Mouse (Mus musculus) frontal cortex, postnatal 10 days (tissue): ENCODE data around the gene Sept6.
A peak's percentile ranks its signal among the peaks of the same experiment; 100 is the strongest.

Source experiments
- DNase-seq, 2 experiments: peaks; one replicate each; pipeline ENCODE4 v3.0.0; 2022; ENCODE audit warnings: low spot score in 2 of 2, mixed read lengths in 1 of 2

Gene Sept6

DNA sequence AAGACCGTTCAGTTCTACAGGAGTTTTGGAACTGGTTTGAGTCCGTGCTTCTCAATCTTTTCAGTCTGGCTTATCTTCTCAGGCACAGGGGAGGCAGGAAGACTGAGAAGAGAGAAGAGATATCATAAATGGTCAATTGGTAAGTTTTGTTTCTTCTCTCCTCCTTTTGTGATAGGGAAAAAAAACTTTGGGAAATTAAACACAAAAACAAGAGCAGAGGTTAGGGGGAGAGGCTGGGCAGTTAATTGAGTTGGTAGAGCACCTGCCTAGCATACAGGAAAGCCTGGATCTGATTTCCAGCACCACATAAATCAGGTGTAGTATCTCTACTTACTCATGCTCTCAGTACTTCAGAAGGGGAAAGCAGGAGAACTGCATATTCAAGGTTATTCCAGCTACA, at the start of gene Sept6:
Gene Sept6, minus strand, starts transcription at position 101 of the 400 bp plus-strand sequence.
- DNase-seq = no peak

- DNase-seq = peak; percentile 14 to 36
Observed at GRCm38 (mm10) chrX:37028378-37028777, 36.8 kb upstream of the Sept6 start.

GRCm38 (mm10) chrX:37023652-37024309, 32.2 kb upstream of the Sept6 start:
- DNase-seq = no peak

DNA sequence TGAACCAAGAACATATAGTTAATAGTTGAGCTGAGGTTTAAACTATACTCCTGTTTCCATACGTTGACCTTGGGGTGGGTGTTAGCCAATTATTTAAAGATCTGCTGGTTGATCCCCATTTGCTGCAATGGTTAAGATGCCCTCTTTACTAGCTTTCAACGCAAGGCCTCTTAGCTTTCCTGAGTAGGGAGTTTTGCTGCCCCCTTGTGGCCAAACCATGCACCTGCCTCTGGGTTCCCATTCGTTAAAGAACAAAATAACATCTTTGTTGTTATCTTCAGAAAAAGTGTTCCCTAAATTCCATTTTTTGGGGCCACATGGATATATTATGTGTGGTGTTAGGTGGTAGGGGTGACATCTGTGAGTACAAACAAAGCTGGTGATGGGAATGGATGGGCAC, 31.1 kb upstream of the Sept6 start:
- peak; percentile 8 to 38 for DNase-seq

DNA sequence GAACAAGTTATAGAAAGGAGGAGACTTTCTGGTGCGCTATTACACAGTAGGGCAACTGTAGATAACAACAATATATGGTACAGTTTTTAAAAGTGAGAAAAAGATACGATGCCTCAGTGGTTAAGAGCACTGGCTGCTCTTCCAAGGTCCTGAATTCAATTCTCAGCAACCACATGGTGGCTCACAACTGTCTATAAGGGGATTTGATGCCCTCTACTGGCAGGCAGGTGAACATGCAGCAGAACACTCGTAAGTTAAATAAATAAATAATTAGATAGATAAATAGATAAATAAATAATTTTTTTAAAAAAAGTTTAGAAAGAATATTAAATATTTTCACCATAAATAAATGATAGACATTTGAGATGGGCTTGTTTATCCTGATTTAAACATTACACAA, 27.5 kb upstream of the Sept6 start:
- no peak for DNase-seq

DNA sequence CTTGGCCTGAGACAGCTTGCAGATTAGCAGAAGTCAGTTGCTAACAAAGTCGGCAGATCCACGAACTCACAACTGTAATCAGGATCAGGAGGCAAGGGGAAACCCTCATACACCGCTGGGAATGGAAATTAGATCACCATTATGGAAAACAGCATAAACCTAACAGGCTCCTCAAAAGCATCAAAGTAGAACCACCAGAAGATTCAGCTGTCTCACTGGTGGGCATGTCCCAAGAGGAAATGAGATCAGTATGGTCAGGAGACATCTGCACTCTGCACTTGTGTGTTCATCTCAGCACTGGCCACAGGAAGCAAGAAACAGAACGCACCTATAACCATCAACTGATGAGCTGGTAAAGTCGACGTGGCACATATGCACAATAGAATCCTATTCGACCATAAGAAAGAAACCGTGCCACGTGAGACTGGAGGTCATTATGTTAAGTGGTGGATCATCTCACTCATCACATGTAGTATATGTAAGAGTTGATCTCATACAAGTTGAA, 26.6 kb upstream of the Sept6 start:
- no peak for DNase-seq

DNA sequence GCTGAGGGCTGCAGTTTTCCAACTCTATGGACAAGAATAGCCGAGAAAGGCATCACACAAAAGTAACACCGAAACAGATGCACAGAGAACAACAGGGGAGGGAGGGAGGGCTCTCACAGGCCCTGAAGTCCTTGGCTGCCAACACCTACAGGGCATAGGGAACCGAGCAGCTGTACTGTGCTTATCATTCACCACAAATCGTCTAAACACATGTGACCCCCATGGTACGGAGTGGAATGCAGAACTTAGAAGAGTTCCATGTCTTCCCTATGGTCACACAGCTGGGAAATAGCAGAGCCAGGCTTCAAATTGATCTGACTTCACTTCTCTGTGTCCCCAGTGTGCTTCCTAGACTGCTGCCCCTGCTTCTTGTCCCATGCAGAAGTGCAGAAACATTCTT, 22.3 kb upstream of the Sept6 start:
- no peak for DNase-seq

GRCm38 (mm10) chrX:36991039-36991438, 555 bp downstream of the Sept6 start:
- DNase-seq = no peak

GRCm38 (mm10) chrX:36989752-36990404, 1.7 kb downstream of the Sept6 start:
- DNase-seq = no peak

DNA sequence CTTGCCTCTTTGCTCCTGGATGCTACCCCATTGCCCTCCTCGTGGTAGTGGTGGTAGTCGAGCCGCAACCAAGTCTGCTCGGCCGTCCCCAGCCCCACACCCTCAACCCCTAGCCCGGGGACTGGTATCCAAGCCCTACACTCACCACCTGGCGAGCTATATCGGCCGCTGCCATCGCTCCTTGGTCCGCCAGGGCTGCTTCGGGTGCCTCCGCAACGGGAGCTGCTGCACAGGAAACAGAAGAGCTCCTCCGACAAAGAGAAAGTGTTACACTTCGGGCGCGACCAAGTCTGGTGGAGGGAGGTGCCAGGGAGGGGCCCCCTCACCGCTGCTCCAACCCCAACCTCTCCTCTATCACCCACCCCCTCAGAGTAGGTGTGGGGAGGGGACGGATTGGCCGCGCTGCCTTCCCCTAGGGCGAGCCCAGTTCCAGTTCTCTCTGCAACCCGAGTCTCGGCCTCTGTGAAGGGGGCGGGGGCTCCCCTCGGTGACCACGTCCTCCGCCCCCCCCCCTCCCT, 2.3 kb downstream of the Sept6 start:
- peak; percentile 39 to 56 for DNase-seq

DNA sequence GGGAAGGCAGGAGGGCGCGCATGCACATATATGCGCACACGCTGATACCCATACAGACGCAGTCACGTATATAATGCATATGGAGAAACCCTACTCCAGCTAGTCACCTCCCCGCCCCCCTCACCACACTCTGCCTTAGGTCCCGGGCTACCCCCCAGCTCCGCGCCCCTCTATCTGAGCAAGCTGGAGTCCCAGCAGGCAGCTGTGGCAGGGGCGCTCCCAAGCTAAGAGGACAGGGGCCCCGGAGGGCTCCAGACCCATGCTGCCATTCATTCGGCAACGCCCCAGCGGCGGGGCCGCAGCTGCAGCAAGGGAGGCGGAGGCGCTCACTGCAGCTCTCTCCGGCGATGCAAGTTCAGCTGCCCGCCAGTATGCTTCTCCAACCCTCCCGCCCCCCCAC, 2.8 kb downstream of the Sept6 start:
- DNase-seq = peak in 1 of 2 experiments; percentile 26

- DNase-seq = no peak
Observed at GRCm38 (mm10) chrX:36987851-36988250, 3.7 kb downstream of the Sept6 start.

- DNase-seq = no peak
Observed at GRCm38 (mm10) chrX:36985041-36985440, 6.6 kb downstream of the Sept6 start.

DNA sequence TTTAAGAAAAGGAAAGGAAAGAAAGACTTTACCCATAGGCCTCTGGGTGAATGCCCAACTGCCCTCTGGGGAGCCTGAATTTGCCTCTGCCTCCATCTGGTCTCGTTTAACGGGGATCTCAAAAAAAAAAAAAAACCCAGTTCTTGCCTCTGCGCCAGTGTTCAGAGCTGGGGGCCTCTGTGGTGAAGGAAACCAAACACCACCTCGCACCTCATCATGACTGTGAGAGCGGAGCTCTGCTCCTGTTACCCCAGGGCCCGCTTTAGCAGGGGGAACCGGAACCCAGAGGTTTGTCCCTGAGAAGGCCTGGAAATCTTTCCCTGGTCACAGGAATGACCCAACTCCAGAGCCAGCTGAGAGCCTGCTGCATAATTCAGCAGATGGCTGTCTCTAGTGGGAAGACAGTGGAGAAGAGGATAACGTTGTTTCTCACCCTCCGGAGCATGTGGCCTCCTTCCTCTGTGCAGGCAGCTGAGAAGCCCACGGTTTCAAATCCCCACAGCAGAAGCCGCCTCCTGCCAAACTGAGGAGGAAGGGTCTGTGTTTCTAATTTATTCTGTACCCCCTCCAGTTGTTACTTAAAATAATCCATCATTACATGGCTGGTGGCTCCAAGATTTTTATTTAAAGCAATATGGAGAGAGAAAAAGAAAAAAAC, 7.8 kb downstream of the Sept6 start:
- peak in 1 of 2 experiments; percentile 25 for DNase-seq

GRCm38 (mm10) chrX:36982892-36983653, 8.5 kb downstream of the Sept6 start:
- no peak for DNase-seq

DNA sequence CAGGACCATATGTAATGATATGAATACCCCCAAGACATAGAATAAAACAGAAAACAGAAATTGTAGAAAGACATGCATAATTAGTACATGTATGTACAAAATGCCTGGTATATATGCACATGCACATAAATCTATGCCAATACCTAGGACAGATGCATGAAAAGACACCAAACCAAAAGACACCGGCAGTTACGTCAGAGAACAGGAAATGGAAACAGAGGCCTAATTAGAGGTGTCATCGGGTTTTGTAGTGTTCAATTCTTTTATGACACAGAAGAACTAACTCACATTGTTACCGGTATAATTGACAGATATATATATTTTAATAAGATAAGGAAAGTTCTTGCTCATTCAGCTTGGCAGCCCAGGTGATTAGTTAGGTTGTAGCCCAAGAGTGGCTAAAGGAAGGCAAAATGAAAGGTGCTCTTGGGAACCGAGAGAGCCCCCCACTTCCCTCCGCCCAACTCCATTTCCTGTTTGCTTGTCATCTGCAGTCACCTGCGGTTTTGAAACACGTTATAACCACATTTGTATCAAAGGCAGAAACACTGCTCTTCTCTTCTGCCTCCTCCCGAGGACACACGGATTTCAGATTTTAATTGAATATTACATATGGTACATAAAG, 10.9 kb downstream of the Sept6 start:
- DNase-seq = no peak

DNA sequence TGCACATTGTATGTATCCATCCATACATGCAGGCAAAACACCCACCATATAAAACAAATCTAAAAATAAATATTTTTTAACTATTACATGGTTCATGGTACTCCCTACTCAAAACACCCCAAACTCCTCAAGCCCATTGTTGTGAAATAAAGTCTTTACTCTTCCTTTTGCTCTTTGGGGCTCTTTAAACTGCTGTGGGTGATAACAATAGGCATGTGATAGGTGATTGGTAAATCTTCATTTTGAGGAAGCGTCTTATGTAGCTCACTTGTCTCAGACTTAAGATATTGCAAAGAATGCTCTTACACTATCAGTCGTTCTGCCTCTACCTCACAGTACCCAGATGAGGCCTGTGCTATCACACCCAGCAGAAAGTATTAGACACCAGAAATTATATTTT, 13.7 kb downstream of the Sept6 start:
- DNase-seq = no peak

DNA sequence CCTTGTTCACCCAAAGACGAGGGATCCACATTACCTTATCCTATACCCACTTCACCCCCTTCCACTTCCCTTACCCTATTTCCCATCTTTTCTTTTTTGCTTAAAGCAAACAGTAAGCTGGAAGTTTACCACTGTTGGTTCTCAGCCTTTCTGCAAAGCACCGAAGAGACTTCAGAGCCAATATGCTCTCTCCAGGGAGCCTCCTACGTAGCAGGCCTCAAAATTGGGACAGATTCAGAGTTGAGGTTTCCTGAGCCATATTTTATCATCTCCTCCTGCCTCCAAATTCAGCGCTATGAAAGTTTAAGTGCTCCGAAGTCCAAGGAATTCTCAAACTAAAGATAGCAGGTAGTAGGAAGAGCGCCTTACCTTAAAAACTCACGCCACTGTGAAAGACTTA, 14.6 kb downstream of the Sept6 start:
- no peak for DNase-seq

- no peak for DNase-seq
Observed at GRCm38 (mm10) chrX:36976272-36976671, 15.3 kb downstream of the Sept6 start.

DNA sequence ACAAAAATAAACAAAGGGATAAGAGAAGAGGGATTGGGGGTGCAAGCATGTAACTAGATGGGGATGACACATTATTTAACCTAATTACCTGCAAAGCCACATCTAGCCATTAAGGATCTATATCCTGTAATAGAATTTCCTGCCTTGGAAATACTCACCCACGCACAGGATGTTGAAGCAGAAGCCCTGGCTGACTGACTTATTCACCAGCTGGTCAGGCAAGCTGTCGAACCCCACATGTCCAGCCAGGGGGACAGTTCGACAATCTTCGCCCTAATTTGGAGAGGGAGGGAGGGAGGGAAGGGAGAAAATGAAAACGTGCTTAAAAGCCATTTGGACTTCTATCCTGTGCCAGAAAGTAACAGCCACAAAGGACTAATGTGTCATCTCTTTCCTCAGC, 16.7 kb downstream of the Sept6 start:
- DNase-seq = no peak

DNA sequence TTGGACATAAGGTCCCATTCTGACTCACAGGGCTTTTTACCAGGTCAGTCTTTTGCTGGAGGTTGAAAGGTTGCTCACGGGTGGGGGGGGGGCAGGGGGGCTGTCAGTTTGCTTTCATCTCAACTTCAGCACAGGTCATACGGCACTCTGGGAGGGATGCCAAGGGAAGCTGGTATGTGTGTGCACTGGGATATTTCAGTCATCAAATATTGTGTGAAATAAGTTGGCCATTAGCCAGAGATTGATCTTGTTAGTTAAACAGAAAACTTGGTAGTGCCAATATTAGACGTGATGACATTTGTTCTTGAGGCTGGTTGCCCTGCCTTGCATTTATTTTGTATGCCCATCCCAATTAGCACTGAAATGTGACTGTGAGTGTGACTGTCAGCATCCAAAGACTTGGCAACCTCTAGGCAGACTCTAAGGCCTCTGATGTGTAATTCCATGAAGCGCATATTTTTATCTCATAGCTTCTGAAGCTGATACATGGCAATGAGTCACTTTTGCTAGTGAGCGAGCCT, 18.6 kb downstream of the Sept6 start:
- no peak for DNase-seq
